Mouse (Mus musculus): ENCODE measurements around the gene Gm9918.

The Gm9918 gene

DNA sequence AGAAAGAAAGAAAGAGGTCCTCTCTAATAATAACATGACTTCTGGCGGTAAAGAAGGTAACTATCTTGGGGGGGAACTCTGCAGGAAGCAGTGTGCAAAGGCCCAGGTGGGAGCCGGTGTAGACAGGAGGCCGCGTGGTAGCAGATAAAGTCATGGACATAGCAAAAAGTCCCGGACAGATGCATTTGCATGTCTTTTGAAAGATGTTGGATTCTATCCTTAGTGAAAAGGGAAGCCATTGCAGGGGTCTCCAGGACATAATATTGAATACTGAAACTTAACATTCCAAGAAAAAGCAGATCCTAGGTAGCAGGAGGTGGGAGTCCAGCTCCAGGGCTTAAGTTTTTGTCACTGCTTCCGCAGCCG lies 8.3 kb downstream of the Gm9918 start:
- DNase-seq (ENCODE audit: low read depth), result no peak

DNA sequence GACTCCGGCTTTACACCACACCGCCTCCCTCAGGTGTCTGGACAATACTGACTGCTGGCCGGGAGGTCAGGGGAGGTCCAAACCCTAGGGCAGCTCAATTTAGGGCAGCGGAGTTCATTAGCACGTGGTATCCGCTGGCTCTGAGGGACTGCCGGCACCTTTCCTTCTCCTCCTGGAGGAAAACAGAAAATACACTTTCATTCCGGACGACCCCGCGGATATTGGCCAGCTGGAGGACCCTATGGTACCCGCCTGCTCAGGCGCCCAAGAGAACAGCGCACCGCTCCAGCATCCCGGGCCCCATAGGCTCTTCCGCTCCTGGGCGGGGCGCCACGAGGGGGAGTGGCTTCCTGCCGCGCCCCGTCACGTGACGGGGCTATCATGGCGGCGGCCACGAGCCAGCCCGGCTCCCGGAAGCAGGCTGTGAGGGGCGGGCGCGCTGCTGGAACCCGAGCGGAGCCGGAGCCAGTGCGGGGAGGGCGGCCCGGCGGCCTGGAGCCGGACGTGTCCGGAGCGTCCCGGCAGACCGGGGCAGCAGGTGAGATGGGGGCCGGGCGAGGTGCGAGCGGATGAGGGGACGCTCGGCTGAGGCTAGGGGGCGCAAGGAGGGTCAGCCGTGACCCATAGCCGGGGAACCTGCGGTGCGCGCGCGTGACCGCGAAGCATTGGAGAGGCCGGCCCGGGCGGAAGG lies 8.9 kb downstream of the Gm9918 start, which contains the start of gene Mfsd5:
Mfsd5 (plus strand) TSS at position 363 of the 691 bp plus-strand sequence.
- peak; percentile 76 for DNase-seq (ENCODE audit: low read depth)

DNA sequence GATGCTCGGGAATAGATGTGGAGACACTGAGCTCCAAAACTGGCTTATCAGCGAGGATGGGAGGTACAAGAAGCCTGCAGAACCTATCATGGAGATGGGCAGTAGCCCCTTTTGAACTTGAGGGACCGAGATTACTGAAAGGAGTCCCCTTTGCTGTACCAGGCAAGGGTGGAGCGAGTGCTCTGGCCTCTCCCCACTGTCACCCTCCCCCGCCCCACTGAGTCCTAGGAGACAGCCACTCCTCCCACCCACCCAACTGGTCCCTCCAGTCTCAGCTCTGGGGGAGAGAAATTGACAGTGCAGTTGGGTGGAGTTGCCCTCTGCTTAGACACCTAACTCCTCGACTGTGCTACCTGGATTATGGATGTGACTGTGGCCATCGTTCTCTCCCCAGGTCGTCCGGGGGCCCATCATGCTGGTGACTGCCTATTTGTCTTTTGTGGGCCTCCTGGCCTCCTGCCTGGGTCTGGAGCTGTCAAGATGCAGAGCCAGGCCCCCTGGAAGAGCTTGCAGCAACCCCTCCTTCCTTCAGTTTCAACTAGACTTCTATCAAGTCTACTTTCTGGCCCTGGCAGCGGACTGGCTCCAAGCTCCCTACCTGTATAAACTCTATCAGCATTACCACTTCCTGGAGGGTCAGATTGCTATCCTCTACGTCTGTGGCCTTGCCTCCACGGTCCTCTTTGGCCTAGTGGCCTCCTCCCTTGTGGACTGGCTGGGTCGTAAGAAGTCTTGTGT lies 9.6 kb downstream of the Gm9918 start:
- no peak for DNase-seq (ENCODE audit: low read depth)

DNA sequence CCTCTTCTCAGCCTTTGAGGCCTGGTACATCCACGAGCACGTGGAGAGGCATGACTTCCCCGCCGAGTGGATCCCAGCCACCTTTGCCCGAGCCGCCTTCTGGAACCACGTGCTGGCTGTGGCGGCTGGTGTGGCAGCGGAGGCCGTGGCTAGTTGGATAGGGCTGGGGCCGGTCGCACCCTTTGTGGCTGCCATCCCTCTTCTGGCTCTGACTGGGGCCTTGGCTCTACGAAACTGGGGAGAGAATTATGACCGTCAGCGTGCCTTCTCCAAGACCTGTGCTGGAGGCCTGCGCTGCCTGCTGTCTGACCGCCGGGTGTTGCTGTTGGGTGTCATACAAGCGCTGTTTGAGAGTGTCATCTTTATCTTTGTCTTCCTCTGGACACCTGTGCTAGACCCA lies 10.3 kb downstream of the Gm9918 start:
- DNase-seq (ENCODE audit: low read depth), result no peak

DNA sequence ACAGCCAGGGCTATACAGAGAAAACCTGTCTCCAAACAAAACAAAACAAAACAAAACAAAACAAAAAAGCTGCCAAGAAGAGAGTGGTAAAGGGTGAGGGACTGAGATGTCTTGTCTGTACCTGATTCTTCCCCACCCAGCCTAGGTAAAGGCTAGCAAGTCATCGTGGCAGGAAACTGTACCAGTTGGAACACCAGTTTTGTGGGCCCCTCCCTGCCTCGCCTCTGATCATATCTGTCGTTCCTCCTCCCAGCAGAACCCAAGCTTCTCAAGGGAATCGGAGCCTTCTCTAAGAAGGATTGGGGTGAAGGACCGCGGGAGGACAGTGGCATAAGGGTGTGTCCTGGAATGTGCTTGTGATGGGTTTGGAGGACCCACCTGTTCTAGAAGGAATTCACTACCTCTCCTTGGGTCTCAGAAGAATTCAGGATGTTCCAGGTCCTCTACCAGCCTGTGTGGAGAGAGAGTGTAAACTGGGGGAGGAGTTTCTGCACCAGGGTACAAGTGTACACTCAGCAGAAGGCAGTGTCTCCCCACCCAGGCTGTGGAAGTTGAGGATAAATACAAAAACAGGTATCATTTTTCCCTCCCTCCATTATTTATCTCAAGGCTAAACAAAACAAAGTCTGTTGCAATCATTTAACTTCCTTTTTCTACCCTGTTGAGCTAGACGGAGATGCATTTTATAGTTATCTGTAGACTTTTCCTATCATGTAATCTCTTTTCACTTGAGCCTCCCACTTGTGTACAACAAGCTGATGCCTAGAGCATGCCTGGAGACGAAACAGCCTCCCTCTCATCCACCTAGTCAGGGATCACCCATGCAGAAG lies 12.3 kb downstream of the Gm9918 start:
- DNase-seq (ENCODE audit: low read depth), result no peak

DNA sequence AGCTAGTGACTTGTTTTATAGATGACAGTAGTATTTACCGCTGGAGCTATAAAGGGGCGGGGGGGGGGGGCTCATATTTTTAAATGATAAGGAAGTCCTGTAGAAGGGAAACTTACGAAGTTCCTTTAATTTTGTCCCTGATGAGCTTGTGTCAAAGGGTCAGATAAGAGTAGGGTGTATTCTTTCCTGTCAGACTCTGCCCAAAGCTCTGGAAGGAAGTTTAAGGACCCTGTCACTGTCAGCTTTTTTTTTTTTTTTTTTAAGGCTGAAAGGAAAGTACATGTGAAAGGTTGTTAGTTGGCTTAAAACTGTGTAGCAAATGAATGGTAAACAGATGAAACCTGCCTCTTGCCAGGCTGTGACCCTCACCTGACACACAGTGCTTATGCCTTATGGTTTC lies 13.3 kb downstream of the Gm9918 start:
- no peak for DNase-seq (ENCODE audit: low read depth)

DNA sequence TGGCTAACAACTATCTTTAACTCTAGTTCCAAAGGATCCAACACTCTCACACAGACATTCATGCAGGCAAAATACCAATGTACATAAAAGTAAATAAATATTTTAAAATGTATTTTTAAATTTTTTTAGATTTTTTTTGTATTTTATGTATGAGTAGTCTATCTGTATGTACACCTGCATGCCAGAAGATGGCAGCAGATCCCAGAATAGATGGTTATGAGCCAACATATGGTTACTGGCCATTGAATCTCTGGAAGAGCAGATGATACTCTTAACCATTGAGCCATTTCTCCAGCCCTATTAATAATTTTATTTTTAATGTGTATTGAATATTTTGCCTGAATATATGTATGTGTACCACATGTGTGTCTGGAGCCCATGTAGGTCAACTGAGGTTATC lies 17.0 kb downstream of the Gm9918 start:
- peak; percentile 50 for DNase-seq (ENCODE audit: low read depth)

DNA sequence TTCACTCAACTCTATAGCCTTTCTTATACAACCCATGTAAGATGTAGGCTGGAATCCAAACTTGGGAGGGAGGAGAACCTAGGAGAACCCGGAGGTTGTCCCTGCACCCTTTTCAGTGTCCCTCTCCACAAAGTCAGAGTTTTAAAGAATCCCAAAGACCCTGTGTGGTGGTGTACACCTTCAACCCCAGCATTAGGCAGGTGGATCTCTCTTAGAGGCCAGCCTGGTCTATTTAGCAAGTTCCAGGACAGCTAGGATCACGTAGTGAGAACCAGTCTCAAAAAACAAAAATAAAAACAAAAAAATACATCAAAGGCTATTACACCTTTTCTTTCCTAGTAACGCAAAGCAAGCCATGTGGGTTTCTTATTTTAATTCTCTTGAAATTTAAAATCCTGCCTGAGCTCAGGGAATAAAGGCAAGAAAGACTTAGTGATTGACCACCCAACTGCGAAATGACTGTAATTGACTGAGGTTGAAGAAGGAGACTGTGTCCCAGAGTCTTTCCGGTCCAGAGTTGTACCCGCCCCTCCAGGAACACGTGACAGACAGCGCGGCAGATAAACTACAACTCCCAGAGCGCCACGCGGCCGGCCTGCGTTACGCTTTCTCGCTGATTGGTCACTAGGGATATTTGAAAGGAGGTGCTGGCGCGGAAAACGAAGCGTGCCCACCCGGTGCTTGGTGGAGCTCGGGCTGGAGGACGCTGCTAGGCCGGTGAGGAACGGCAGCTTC lies 25.4 kb downstream of the Gm9918 start, which contains the start of gene Espl1:
Espl1 (plus strand) TSS at position 634 of the 735 bp plus-strand sequence.
- peak; percentile 94 for DNase-seq (ENCODE audit: low read depth)

DNA sequence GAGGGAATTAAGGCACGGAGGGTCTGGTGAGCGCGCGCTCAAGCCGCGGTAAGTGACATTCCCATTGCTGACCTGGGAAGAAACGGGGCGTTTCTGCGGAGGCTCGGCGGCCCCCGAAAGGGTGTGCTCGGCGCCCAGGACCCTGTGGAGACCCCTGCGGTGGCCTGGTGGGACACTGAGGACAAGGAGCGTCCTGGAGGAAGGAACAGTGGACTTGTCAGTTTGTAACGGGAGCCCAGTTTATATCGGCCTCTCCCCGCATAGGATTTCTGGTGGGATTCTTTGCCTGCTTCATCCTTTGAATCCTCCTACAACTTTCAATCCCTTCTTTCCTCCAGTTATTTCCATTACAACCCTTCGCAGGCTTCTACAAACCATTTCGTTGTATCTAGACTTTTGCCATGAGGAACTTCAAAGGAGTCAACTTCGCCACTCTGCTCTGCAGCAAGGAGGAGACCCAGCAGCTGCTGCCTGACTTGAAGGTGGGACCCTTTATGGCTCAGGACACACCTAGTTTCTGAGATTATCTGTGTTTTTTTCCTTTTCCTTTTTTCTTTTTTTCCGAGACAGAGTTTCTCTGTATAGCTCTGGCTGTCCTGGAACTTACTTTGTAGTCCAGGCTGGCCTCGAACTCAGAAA lies 26.1 kb downstream of the Gm9918 start:
- no peak for DNase-seq (ENCODE audit: low read depth)

DNA sequence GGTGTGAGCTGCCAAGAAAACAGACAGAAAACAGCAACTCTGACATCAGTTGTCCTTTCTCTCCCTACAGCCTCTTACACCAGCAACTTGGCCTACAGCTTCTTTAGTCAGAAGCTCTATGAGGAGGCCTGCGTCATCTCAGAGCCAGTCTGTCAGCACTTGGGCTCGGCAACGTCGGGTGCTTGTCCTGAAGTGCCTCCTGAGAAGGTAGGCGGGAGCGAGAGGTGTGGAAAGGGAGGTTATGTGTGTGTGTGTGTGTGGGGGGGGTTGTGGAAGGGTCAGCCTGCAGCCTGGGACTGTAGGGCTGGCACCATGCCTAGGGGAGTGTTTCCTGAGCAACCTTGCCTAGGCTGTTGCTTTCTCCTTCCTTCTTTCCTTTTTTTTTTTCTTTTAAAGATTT lies 32.2 kb downstream of the Gm9918 start:
- DNase-seq (ENCODE audit: low read depth), result no peak

DNA sequence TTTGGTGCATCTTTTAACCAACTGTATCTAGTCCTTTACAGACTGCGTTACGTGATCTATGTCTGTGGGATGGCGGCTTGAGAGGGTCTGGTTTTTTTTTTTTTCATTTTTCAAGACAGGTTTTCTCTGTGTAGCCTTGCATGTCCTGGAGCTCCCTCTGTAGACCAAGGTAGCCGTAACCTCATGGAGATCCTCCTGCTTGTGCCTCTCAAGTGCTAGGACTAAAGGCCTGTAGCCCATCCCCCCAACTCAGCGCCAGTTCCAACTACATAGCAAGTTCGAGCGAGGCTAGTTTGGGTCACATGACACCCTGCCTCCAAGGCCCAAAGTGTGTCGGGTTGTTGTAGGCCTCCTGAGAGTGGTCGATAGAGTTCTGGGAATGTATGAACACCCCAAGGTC lies 38.4 kb downstream of the Gm9918 start:
- DNase-seq (ENCODE audit: low read depth), result no peak

DNA sequence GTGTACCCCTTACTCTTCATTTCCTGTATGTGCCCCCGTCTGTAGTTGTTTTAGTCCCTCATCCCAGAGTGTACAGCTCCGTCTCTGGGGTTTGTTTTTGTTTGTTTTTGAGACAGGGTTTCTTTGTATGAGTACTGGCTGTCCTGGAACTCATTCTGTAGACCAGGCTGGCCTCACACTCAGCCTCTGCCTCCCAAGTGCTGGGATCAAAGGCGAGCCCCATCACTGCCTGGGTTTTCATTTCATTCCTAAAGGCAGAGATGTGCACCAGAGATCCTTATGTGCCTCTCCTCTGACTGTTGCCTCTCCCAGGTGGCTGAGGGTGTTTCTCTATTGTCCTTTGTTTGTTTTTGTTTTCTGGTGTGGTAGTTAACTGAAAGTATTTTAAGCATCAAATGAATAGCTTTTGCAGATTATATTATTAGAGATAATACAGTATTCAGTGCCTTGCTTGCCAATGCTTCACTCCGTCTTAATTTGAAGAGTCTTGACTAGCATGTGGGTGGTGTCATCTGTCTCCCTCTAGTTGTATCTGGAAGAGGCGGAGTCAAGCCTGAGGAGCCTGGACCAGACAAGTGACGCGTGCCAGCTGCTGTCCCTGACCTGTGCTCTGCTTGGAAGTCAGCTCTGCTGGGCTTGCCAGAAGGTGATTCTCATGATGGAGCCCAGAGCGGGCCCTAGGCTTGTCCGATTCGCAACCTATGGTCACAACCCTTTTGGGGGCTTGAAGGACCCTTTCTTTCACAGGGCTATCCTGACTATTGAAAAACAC lies 39.9 kb downstream of the Gm9918 start:
- no peak for DNase-seq (ENCODE audit: low read depth)

DNA sequence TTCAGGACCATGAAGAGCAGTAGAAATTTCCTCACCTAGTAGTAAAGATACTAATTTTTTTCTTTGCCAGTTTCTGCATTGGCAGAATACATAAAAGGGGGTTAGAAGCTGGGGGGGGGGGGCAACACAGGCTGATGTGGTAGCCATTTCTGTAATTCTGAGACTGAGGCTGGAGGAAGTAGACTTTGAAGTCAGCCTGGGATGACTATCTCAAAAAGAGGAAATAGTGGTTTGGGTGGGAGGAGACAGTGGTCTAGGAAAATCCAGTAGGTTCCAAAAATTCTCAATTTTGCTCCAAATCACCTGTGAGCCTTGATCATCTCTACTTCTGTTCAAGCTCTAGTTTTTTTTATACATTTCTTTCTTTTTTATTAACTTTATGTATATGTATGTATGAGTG lies 41.1 kb downstream of the Gm9918 start:
- DNase-seq (ENCODE audit: low read depth), result no peak

DNA sequence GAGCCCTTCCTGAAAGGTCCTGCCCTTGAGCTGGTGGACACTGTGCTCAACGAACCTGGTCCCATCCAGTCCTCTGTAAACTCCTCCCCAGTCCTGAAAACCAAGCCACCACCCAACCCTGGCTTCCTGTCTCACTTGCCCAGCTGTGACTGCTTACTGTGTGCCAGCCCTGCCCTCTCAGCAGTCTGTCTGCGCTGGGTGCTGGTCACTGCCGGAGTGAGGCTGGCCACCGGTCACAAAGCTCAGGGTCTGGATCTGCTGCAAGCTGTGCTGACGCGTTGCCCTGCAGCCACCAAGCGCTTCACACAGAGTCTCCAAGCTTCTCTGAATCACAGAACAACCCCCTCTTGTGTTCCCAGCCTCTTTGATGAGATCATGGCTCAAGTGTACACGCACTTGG lies 44.9 kb downstream of the Gm9918 start:
- no peak for DNase-seq (ENCODE audit: low read depth)

DNA sequence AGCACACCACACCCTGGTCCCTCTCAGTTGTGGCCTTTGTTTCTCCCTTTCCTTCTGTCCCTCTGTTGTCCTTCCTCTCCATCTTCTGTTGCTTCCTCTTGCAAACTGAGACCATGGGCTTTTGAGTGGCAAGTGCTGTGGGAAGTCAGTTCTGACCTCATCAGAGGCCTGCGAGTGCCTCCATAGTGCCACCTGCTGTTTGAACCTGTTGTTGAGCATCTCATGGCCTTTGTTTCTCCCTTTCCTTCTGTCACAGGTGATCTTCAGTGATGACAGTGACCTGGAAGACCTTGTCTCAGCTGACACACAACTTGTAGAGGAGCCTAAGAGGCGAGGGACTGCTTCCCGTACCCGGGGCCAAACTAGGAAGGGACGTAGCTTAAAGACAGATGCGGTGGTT lies 45.9 kb downstream of the Gm9918 start:
- DNase-seq (ENCODE audit: low read depth), result peak; percentile 50
